Mouse (Mus musculus) heart, adult 2 months (tissue): ENCODE results near the gene Gm42791. TPM values are rescaled to one million over a fixed set of nuclear protein-coding genes. Genes with fewer than 3 reads are reported as not detected.

Experiments used
- DNase-seq, 2 experiments: peaks; one replicate each; pipeline ENCODE4 v3.0.0; 2021
- H3K27ac ChIP-seq: fragments of 200-600 bp; 2 replicates; pipeline ENCODE4 v1.8.1; 2022
- H3K27me3 ChIP-seq: fragments of 200-500 bp; 2 replicates; pipeline ENCODE4 v1.6.1; 2012; ENCODE audit warnings: mild to moderate bottlenecking, low read length, inconsistent platforms, mixed read lengths; ENCODE audit not compliant: control insufficient read depth, insufficient read depth
- H3K36me3 ChIP-seq: fragments of 200-500 bp; 2 replicates; pipeline ENCODE4 v1.6.1; 2012; ENCODE audit warnings: low read length, inconsistent platforms; ENCODE audit not compliant: control insufficient read depth, insufficient read depth
- H3K4me1 ChIP-seq: fragments of 200-500 bp; 2 replicates; pipeline ENCODE4 v1.6.1; 2011; ENCODE audit warnings: low read length; ENCODE audit not compliant: control insufficient read depth, insufficient read depth
- H3K4me3 ChIP-seq: fragments of 200-600 bp; 2 replicates; pipeline ENCODE4 v1.8.1; 2022
- H3K79me2 ChIP-seq: fragments of 200-500 bp; replicated peaks from 2 replicates; pipeline ENCODE4 v1.6.1; 2012; ENCODE audit warnings: mild to moderate bottlenecking, inconsistent platforms, low read length, moderate library complexity, mixed read lengths; ENCODE audit not compliant: control insufficient read depth, insufficient read depth
- H3K9ac ChIP-seq: fragments of 200-500 bp; 2 replicates; pipeline ENCODE4 v1.6.1; 2012; ENCODE audit warnings: low read depth, mild to moderate bottlenecking, control low read depth, inconsistent platforms, low read length, mixed read lengths
- CTCF ChIP-seq: fragments of 200-600 bp; IDR thresholded peaks from 2 replicates; pipeline ENCODE4 v1.8.1; 2022; ENCODE audit warnings: antibody characterized with exemption, mild to moderate bottlenecking, moderate library complexity
- EP300 ChIP-seq: fragments of 200-500 bp; IDR thresholded peaks from 2 replicates; pipeline ENCODE4 v1.6.1; 2011; ENCODE audit warnings: low read depth, low read length, control low read depth; ENCODE audit not compliant: insufficient read depth
- POLR2A ChIP-seq: fragments of 200-500 bp; IDR thresholded peaks from 2 replicates; pipeline ENCODE4 v1.6.1; 2011; ENCODE audit warnings: mild to moderate bottlenecking, low read depth, low read length, control low read depth; ENCODE audit not compliant: insufficient read depth
- WGBS: fragments of 180-500 bp; shearing (Covaris S2); methylation state at CpG from one replicate; pipeline ENCODE4 v1.1.7; 2018; 5-methylcytosine and 5-hydroxymethylcytosine counted together
- intact Hi-C: fragments of 180-260 bp; cut with DNase I; formaldehyde crosslinking; loops from one replicate; pipeline ENCODE4 v1.15.1; 2025
- polyA plus RNA-seq: library from polyadenylated mRNA; depleted of rRNA; stranded (reverse); fragments of >200 nt; gene quantifications from 2 replicates; pipeline ENCODE4 v1.2.3, GENCODE M21; 2012
- total RNA-seq, 2 experiments: library from RNA; stranded (reverse); gene quantifications; 2 replicates each; pipeline ENCODE4 v1.2.3; 2021

The Gm42791 gene
- total and polyA plus RNA-seq, 3 experiments = 5.7 to 5.9 TPM; not detected in 1

- no peaks in the 10 kb centered on the region for H3K4me1 ChIP-seq
- 81% methylated on average over 20 of the region's 20 CpGs for WGBS
- H3K27ac ChIP-seq = no peak overlapping the region
- no peak for DNase-seq
- H3K4me3 ChIP-seq = no peak overlapping the region
- TF ChIP-seq POLR2A (no peak), CTCF (no peak), EP300 (no peak)
- H3K27me3 ChIP-seq = no peaks in the 10 kb centered on the region
- H3K9ac ChIP-seq = no peak overlapping the region
- no peaks in the 10 kb centered on the region for H3K79me2 ChIP-seq
- intact Hi-C loops = no loop called here
- H3K36me3 ChIP-seq = no peaks in the 10 kb centered on the region
Measured at GRCm38 (mm10) chr5:149002034-149002802, 7.3 kb upstream of the Gm42791 start.

- Histone ChIP-seq H3K36me3 (no peaks in the 10 kb centered on the region), H3K9ac (no peak overlapping the region), H3K4me1 (no peaks in the 10 kb centered on the region), H3K4me3 (no peak overlapping the region), H3K27me3 (no peaks in the 10 kb centered on the region), H3K27ac (no peak overlapping the region), H3K79me2 (no peaks in the 10 kb centered on the region)
- DNase-seq = no peak
- intact Hi-C loops = loop anchor here (5.0 kb wide), 1 partner anchor 32 kb away; no protein-coding TSS in a partner anchor
- TF ChIP-seq POLR2A (no peak), CTCF (no peak), EP300 (no peak)
- 91% methylated on average over 7 of the region's 7 CpGs for WGBS
Measured at GRCm38 (mm10) chr5:148999802-149000201, 4.9 kb upstream of the Gm42791 start.

- Histone ChIP-seq H3K4me1 (peaks cover 2% of the 10 kb centered on the region), H3K36me3 (no peaks in the 10 kb centered on the region), H3K4me3 (no peak overlapping the region), H3K27ac (no peak overlapping the region), H3K27me3 (no peaks in the 10 kb centered on the region), H3K9ac (no peak overlapping the region), H3K79me2 (no peaks in the 10 kb centered on the region)
- TF ChIP-seq EP300 (no peak), POLR2A (no peak), CTCF (no peak)
- intact Hi-C loops = loop anchor here (5.0 kb wide), 1 partner anchor 34 kb away; no protein-coding TSS in a partner anchor
- DNase-seq = no peak
- WGBS = 43% methylated on average over 14 of the region's 14 CpGs
Measured at GRCm38 (mm10) chr5:148998512-148998911, 3.6 kb upstream of the Gm42791 start.

GRCm38 (mm10) chr5:148996709-148997037 lies 1.7 kb upstream of the Gm42791 start:
- no peaks in the 10 kb centered on the region for H3K36me3 ChIP-seq
- H3K27me3 ChIP-seq = no peaks in the 10 kb centered on the region
- H3K4me1 ChIP-seq = peaks cover 2% of the 10 kb centered on the region
- no peak overlapping the region for H3K9ac ChIP-seq
- no peak overlapping the region for H3K27ac ChIP-seq
- TF ChIP-seq CTCF (no peak), EP300 (no peak), POLR2A (no peak)
- DNase-seq = no peak
- H3K79me2 ChIP-seq = no peaks in the 10 kb centered on the region; the same call in 1 of the 2 replicates
- intact Hi-C loops = loop anchor here (5.0 kb wide), 1 partner anchor 36 kb away; no protein-coding TSS in a partner anchor
- WGBS = 77% methylated on average over 4 of the region's 4 CpGs
- H3K4me3 ChIP-seq = no peak overlapping the region

- no peaks in the 10 kb centered on the region; the same call in 1 of the 2 replicates for H3K79me2 ChIP-seq
- no peak overlapping the region for H3K9ac ChIP-seq
- WGBS = 70% methylated on average over 9 of the region's 9 CpGs
- H3K27me3 ChIP-seq = no peaks in the 10 kb centered on the region
- DNase-seq = no peak
- intact Hi-C loops = loop anchor here (1.0 to 5.0 kb wide), 3 partner anchors 10 to 55 kb away; no protein-coding TSS in a partner anchor
- TF ChIP-seq CTCF (no peak), POLR2A (no peak), EP300 (no peak)
- no peaks in the 10 kb centered on the region for H3K36me3 ChIP-seq
- no peak overlapping the region for H3K4me3 ChIP-seq
- no peak overlapping the region; the same call in 1 of the 2 replicates for H3K27ac ChIP-seq
- peaks cover 2% of the 10 kb centered on the region for H3K4me1 ChIP-seq
Measured at GRCm38 (mm10) chr5:148995962-148996708, 1.2 kb upstream of the Gm42791 start.

- H3K27me3 ChIP-seq = no peaks in the 10 kb centered on the region
- H3K4me1 ChIP-seq = peaks cover 2% of the 10 kb centered on the region
- peak overlapping the region; percentile 91 for H3K27ac ChIP-seq
- DNase-seq = no peak
- H3K4me3 ChIP-seq = peak overlapping the region; percentile 64
- 57% methylated on average over 7 of the region's 7 CpGs for WGBS
- peaks cover 1% of the 10 kb centered on the region; the same call in 1 of the 2 replicates for H3K79me2 ChIP-seq
- peak overlapping the region; percentile 80 for H3K9ac ChIP-seq
- intact Hi-C loops = loop anchor here (2.0 to 5.0 kb wide), 3 partner anchors 37 to 67 kb away; partner anchors contain the start of gene Katnal1
- no peaks in the 10 kb centered on the region for H3K36me3 ChIP-seq
- TF ChIP-seq CTCF (no peak), EP300 (no peak), POLR2A (no peak)
Measured at GRCm38 (mm10) chr5:148994311-148994705, 639 bp downstream of the Gm42791 start.
